Mouse (Mus musculus) lung, postnatal 0 days (tissue): Measurements from ENCODE around the gene Dscaml1. TPM values are rescaled to one million over a fixed set of nuclear protein-coding genes. Genes with fewer than 3 reads are reported as not detected.
"Not testable (repeated sequence)": the region's sequence is repeated elsewhere in the genome, so short reads cannot be mapped to it uniquely, and the experiment has no call there.

Experiments used
- ATAC-seq: fragments of 200-750 bp; cut with Nextera tagmentation; 2 replicates; pipeline ENCODE4 v1.8.0; 2017; ENCODE audit warnings: moderate library complexity
- DNase-seq: peaks from one replicate; pipeline ENCODE4 v3.0.0-alpha.2; 2016; ENCODE audit warnings: low spot score
- H3K27ac ChIP-seq: fragments of 300-500 bp; sonication (generic); 2 replicates; pipeline ENCODE4 v1.5.1; 2014; ENCODE audit warnings: antibody characterized with exemption, mild to moderate bottlenecking, low read length, mixed read lengths
- H3K27me3 ChIP-seq: fragments of 300-500 bp; sonication (generic); replicated peaks from 2 replicates; pipeline ENCODE4 v1.6.1; 2014; ENCODE audit warnings: low read length, mixed read lengths; ENCODE audit not compliant: insufficient read depth
- H3K36me3 ChIP-seq: fragments of 300-500 bp; sonication (generic); 2 replicates; pipeline ENCODE4 v1.6.1; 2014; ENCODE audit warnings: low read length, mixed read lengths; ENCODE audit not compliant: insufficient read depth
- H3K4me1 ChIP-seq: fragments of 300-500 bp; sonication (generic); 2 replicates; pipeline ENCODE4 v1.6.1; 2014; ENCODE audit warnings: antibody characterized with exemption, low read depth, low read length, mixed read lengths; ENCODE audit not compliant: insufficient read depth
- H3K4me2 ChIP-seq: fragments of 300-500 bp; sonication (generic); replicated peaks from 2 replicates; pipeline ENCODE4 v1.6.1; 2014; ENCODE audit warnings: low read depth, mild to moderate bottlenecking, low read length, moderate library complexity, mixed read lengths
- H3K4me3 ChIP-seq: fragments of 300-500 bp; sonication (generic); 2 replicates; pipeline ENCODE4 v1.5.1; 2014; ENCODE audit warnings: low read depth, low read length
- H3K9ac ChIP-seq: fragments of 300-500 bp; sonication (generic); replicated peaks from 2 replicates; pipeline ENCODE4 v1.6.1; 2014; ENCODE audit warnings: low read depth, mild to moderate bottlenecking
- H3K9me3 ChIP-seq: fragments of 300-500 bp; sonication (generic); 2 replicates; pipeline ENCODE4 v1.6.1; 2016; ENCODE audit warnings: low read length, mixed read lengths
- CTCF ChIP-seq: IDR thresholded peaks from 2 replicates; pipeline ENCODE4 v1.5.1; 2016; ENCODE audit warnings: antibody characterized with exemption, mild to moderate bottlenecking
- EP300 ChIP-seq: IDR thresholded peaks from 2 replicates; pipeline ENCODE4 v1.6.1; 2016; ENCODE audit warnings: antibody characterized with exemption, mild to moderate bottlenecking, control low read depth
- WGBS: fragments of 180-500 bp; shearing (Covaris S2); extraction: QIAGEN DNeasy Blood & Tissue Kit; methylation state at CpG from one replicate; pipeline ENCODE4 v1.1.7; 2014; 5-methylcytosine and 5-hydroxymethylcytosine counted together
- polyA plus RNA-seq: library from polyadenylated mRNA; unstranded; fragments of >200 nt; fragmentation: Nextera tagmentation; extraction: Ambion mirVana; gene quantifications from 2 replicates; pipeline ENCODE4 v1.2.1, GENCODE M21; 2015

The Dscaml1 gene
- polyA plus RNA-seq, 1 experiment from 2014 or later: 0.16 TPM

DNA sequence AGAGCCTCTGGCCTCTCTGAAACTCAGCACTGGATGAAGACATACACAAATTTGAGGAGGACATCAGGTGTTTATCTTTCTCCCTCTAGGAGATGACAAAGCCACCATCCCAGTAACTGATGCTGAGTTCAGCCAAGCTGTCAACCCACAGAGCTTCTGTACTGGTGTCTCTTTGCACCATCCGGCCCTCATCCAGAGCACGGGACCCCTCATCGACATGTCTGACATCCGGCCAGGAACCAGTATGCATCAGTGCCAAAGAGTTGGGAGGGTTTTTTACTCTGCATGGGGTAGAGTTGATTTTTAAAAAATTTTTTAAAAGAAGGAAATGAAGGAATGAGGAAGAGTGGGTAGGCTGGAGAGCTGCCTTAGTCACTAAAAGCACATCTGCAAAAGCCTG is 323.5 kb downstream of the Dscaml1 start:
- ATAC-seq: no peak
- 87% methylated on average over 4 of the region's 4 CpGs for WGBS

DNA sequence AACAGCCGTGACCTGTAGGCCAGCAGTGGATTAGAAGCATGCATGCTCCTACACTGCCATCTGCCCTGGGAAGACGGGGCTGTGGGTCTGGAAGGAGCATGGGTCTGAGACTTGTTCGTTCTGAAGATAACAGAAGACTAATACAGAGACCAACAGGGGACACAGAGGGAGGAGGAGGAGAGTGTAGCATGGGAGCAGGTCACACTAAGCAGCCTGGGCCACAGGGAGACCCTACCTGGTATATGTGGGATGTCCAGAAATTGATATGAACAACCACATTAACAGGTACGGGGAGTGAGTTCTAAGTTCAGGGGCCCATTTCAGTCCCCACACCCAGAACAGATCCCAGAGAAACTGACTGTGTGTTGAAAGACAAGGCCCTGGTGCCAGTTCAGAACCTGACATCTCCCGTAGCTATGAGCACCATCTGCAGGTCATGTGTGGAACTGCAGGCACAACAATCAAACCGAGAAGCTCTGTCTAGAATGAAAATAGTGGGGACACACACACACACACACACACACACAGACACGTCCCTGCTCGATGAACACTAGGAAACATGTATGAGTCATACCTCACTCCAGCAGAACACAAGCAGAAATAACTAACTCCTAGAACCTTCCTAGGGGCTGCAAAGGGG is 328.1 kb downstream of the Dscaml1 start:
- H3K27me3 ChIP-seq: no peaks in the 10 kb centered on the region
- DNase-seq (peak; percentile 60), ATAC-seq (no peak; the same call in 1 of the 2 replicates)
- H3K9ac ChIP-seq: no peak overlapping the region
- no peaks in the 10 kb centered on the region for H3K4me1 ChIP-seq
- H3K27ac ChIP-seq: no peak overlapping the region
- no peak overlapping the region for H3K4me3 ChIP-seq
- WGBS: 33% methylated on average over 8 of the region's 8 CpGs
- TF ChIP-seq CTCF: peak; percentile 90
- no peak for TF ChIP-seq EP300
- H3K36me3 ChIP-seq: no peaks in the 10 kb centered on the region
- H3K4me2 ChIP-seq: no peak overlapping the region
- H3K9me3 ChIP-seq: no peaks in the 10 kb centered on the region

More for the DNA sequence above, 323.5 kb downstream of the Dscaml1 start:
- Histone ChIP-seq H3K9me3 (no peaks in the 10 kb centered on the region), H3K4me2 (no peak overlapping the region), H3K27ac (no peak overlapping the region), H3K4me1 (no peaks in the 10 kb centered on the region), H3K36me3 (no peaks in the 10 kb centered on the region), H3K4me3 (no peak overlapping the region), H3K27me3 (no peaks in the 10 kb centered on the region), H3K9ac (no peak overlapping the region)
- DNase-seq: no peak
- TF ChIP-seq CTCF: no peak
- TF ChIP-seq EP300: no peak

DNA sequence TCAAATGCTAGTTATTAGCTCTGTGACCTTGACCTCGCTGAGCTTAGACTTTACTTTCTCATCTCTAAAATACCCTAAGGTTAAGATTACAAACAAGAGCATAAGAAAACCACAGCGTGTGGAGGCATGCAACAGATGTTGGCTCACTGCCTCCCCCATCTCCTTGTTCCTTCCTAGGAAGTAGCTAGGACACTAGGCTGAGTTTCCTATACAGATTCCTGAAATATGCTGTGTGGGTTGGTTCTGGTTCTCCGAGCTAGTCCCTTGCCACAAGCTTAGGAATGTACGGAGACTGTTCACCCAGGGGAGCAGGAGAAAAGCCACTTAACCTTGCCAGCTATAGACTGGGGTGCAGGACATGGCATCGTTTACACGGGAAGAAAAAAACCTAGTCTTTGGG is 339.8 kb downstream of the Dscaml1 start:
- no peak overlapping the region for H3K4me2 ChIP-seq
- ATAC-seq (no peak), DNase-seq (no peak)
- no peak for TF ChIP-seq CTCF
- no peak for TF ChIP-seq EP300
- no peak overlapping the region for H3K9ac ChIP-seq
- H3K27ac ChIP-seq: no peak overlapping the region
- H3K27me3 ChIP-seq: no peaks in the 10 kb centered on the region
- 69% methylated on average over 6 of the region's 6 CpGs for WGBS
- H3K4me3 ChIP-seq: no peak overlapping the region
- no peaks in the 10 kb centered on the region for H3K9me3 ChIP-seq
- peaks cover 6% of the 10 kb centered on the region; the same call in 1 of the 2 replicates for H3K36me3 ChIP-seq
- H3K4me1 ChIP-seq: no peaks in the 10 kb centered on the region

DNA sequence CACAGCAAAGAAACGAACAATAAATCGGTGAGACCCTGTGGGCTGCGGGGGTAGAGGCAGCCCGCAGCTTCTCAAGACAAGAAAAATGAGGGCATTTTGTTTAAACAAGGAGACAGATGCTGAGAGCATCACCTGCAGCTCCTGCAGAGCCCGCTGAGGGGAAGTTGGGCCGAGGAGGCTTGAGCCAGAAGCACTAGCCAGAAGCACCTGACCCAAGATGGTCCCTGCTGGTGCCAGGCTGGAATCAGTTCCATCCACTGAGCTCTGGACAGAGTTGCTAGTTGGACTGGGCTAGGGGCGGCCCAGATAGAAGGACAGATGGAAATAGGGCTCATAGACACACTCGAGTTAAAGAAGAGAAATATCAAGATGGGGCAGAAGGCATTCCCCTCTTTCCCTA is 340.7 kb downstream of the Dscaml1 start:
- Histone ChIP-seq H3K4me2 (no peak overlapping the region), H3K4me1 (no peaks in the 10 kb centered on the region), H3K27me3 (no peaks in the 10 kb centered on the region), H3K9ac (no peak overlapping the region), H3K27ac (no peak overlapping the region), H3K36me3 (peaks cover 6% of the 10 kb centered on the region; the same call in 1 of the 2 replicates), H3K4me3 (no peak overlapping the region), H3K9me3 (no peaks in the 10 kb centered on the region)
- no peak for DNase-seq
- TF ChIP-seq EP300: no peak
- no peak for TF ChIP-seq CTCF
- no peak for ATAC-seq
- 83% methylated on average over 8 of the region's 8 CpGs for WGBS

DNA sequence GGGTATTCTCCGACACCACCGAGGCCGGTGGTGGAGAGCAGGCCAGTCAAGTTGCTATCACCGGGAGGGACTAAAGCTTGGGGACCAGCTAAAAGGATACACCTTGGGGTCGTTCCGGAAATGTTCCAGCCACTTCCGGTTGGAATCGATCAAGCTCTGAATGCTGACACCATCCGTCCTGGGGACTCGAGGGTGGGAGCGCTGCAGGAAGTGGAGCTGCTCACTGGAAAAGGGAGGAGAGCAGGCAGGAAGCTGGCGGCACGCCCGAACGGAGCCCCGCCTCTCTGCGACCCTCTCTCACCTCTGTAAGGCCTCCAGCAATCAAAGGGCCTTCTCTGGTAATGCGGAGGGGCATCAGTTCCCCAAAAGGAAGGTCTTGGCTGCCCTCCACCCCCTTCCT is 342.0 kb downstream of the Dscaml1 start:
- no peak for ATAC-seq
- no peaks in the 10 kb centered on the region for H3K27me3 ChIP-seq

DNA sequence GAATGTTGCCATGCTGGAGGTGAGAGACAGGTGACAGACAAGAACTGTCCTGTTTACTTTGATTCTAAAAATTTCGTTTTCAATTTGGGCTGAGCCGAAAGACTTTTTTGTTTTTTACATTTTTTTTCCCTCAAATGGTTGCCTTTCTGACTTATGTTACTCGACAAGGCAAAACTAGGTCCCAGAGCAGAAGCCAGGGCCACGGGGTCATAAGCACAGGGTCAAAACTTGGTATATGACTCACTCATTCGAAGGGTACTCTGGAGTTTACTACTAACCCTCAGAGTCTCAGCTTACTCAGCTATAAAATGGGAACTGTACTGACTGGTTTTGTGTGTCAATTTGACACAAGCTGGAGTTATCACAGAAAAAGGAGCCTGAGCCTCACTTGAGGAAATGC is 343.2 kb downstream of the Dscaml1 start:
- no peak for DNase-seq
- no peak overlapping the region for H3K4me2 ChIP-seq
- no peak for ATAC-seq
- no peaks in the 10 kb centered on the region for H3K27me3 ChIP-seq
- H3K4me1 ChIP-seq: no peaks in the 10 kb centered on the region
- H3K36me3 ChIP-seq: peaks cover 12% of the 10 kb centered on the region
- H3K9ac ChIP-seq: no peak overlapping the region
- no peak overlapping the region for H3K27ac ChIP-seq
- H3K9me3 ChIP-seq: no peaks in the 10 kb centered on the region
- no peak for TF ChIP-seq CTCF
- no peak for TF ChIP-seq EP300
- H3K4me3 ChIP-seq: no peak overlapping the region
- 83% methylated on average over 5 of the region's 5 CpGs for WGBS

More for the DNA sequence above, 342.0 kb downstream of the Dscaml1 start:
- H3K36me3 ChIP-seq: peaks cover 6% of the 10 kb centered on the region; the same call in 1 of the 2 replicates
- no peaks in the 10 kb centered on the region for H3K4me1 ChIP-seq
- TF ChIP-seq CTCF (no peak), EP300 (no peak)
- H3K4me3 ChIP-seq: no peak overlapping the region
- DNase-seq: no peak
- H3K27ac ChIP-seq: no peak overlapping the region
- H3K9ac ChIP-seq: no peak overlapping the region
- H3K9me3 ChIP-seq: no peaks in the 10 kb centered on the region
- no peak overlapping the region for H3K4me2 ChIP-seq
- 62% methylated on average over 18 of the region's 18 CpGs for WGBS

DNA sequence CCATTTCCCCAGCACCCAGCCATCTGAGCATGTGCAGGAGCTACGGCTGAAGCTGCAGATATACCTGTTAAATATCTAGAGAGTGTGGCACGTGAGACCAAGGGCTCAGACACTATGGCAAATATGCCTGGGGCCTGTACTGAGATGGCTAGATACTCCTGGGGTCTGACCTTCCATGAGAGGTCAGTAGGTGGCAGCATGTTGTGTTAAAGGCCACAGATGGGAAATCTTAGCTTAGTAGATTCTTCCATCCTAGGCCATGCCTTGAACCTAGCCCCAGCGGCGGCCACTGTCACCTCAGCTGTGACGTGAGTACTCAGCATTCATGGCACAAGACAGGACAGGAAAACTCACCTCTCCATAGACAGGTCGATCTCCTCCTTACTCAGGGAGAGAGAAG is 347.7 kb downstream of the Dscaml1 start:
- 85% methylated on average over 6 of the region's 6 CpGs for WGBS
- DNase-seq: no peak

DNA sequence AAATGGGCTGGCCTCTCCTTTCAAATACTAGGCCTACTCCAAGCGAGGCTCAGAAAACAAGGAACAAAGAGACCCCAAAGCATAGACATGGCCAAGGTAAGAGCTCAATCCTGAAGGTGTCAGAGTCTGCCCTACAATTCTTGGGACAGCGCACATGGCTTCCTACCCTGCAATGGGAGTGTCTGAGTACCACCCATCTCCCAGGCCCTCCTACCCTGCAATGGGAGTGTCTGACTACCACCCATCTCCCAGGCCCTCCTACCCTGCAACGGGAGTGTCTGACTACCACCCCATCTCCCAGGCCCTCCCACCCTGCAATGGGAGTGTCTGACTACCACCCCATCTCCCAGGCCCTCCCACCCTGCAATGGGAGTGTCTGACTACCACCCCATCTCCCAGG is 349.7 kb downstream of the Dscaml1 start:
- not testable (repeated sequence) for H3K27ac ChIP-seq, H3K4me3 ChIP-seq, DNase-seq, H3K27me3 ChIP-seq, H3K4me2 ChIP-seq, H3K9ac ChIP-seq, ATAC-seq, H3K9me3 ChIP-seq, H3K4me1 ChIP-seq
- peaks cover 18% of the 10 kb centered on the region for H3K36me3 ChIP-seq
- WGBS: 78% methylated on average over 3 of the region's 3 CpGs

More for the DNA sequence above, 347.7 kb downstream of the Dscaml1 start:
- no peak overlapping the region for H3K4me2 ChIP-seq
- H3K27ac ChIP-seq: no peak overlapping the region
- H3K9ac ChIP-seq: no peak overlapping the region
- no peaks in the 10 kb centered on the region for H3K9me3 ChIP-seq
- peaks cover 21% of the 10 kb centered on the region for H3K36me3 ChIP-seq
- no peak overlapping the region for H3K4me3 ChIP-seq
- no peaks in the 10 kb centered on the region for H3K27me3 ChIP-seq
- no peaks in the 10 kb centered on the region for H3K4me1 ChIP-seq
- TF ChIP-seq CTCF (0 out of 2 replicates have a peak, but pooled peaks have one; percentile 12), EP300 (no peak)
- no peak for ATAC-seq
